Mouse (Mus musculus) B cell, adult 2 months (primary cell): Measurements from ENCODE around the gene Camk2d.

ENCODE experiments used
- DNase-seq, 2 experiments: peaks; one replicate each; pipeline ENCODE4 v3.0.0; 2022

The Camk2d gene

DNA sequence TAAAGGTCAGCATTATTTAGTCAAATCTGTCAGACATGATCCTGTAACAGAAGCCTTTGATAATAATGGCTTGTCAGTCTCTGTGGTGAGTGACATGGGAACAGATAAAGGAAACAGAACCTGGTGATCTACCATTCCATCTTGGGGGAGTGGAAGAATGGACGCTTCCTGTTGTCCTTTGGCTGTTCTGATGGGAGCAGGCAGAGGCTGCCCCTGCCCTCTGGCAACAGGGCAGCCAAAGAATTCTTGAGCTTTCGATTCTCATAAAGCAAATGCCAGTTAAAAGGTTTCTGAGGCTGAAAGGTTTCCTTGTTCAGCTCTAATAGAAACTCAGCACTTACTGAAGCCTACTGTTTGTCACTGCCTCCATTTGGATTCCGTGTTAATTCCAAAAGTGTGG lies 60.1 kb downstream of the Camk2d start:
- DNase-seq = no peak

DNA sequence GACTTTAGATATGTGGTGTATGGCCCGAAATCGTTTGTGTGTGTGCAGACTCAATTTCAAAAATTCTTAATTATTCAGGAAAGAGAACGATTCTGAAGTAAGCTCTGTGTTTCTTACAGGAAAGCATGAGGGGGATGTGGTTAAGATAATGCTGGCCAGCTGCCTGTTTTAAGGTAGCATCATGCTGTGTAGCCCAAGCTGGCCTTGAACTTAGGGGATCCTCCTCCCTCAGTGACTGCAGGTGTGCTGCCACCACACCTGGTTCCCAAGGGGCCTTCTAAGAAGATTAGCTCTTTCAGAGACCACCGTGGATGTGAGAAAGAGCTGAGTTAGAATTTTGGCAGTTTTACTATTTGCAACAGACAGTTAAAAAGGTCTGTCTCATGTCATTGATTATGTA lies 61.8 kb downstream of the Camk2d start:
- peak in 1 of 2 experiments; percentile 11 for DNase-seq

DNA sequence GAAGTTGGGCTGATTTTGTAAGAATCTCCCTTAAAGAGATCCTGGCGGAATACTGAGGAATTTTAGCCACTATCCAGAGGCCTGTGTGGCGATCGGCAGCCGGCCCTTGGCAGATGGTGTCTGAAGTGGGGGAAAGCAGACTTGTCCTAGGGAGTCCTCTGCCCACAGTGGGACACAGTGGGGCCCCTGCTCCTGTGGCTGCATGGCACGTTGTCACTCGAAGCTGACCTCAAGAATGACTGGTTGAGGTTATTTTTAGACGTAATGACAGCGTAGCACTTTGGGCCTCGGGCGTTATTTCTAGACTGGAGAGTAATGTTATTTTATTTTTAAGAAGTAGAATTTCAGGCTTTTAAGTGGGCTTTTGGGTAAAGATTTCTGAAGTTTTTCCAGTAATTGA lies 62.7 kb downstream of the Camk2d start:
- no peak for DNase-seq

DNA sequence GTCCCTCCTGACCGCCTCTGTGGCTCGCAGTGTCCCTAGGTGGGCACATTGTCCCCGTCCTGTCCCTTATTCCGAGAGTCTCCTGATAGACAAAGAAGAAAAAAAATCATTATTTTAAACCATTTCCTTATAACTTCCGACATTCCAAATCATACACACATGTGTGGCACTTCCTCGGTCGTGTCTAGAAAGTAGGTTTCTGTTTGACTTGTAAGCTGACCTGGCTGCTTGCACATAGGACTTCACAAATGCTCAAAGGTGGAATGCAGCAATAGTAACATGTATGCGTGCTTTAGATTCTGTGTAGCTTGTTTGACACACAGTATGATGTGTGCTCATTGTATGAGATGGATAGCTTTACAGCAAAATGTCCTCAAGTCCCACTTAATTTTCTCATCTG lies 63.1 kb downstream of the Camk2d start:
- DNase-seq = no peak

DNA sequence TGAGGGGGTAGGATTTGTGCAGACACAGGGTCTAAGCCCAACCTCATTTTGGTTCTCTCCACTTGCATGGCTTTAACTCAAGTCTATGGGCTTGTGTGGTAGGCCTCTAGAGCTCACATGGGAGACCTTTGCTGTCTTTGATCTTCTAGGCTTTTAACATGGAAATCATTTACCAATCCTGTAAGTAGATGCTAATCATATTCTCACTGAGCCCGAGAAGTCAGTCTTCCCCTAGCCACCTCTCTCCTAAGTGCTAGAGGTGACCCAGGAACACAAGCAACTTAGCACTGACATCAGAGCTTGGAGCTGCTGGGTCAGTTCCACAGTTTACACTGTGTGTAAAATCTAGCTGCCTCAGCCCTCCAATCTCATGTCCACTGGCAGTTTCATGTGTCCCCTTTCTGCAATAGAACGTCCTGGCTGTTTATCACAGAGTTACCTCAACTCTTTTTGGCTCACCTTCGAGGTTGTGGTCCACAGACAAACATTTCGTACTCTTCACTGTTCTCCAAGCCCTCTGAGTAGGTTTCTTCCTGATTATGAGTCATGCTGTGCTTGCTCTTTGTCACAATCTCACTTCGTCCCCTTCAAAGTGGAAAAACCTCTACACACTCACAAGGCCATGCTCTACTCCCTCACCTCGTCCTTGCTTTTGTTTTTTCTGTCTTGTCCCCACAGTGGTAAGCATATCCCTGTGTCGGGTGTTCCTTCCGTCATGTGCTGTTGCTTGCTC lies 63.9 kb downstream of the Camk2d start:
- DNase-seq = no peak

DNA sequence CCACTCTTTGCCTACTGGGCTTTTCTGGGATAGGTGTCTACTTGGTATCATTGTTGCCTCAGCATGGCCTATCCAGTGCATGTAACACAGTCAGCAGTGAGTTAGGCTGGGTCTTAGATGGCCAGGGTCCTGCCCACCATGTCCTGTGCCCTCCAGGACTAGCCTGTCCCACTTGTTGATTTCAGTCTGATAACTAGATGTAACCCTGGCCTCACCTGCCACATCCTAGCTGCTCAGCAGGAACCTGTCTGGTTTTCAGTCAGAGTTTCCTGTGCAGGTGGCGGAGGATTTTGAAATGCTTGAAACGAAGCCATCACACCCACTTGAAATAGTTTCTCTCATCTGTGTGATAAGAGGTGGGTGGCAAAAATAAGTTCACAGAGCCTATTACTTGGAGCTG lies 64.5 kb downstream of the Camk2d start:
- DNase-seq = peak; percentile 18 to 19

DNA sequence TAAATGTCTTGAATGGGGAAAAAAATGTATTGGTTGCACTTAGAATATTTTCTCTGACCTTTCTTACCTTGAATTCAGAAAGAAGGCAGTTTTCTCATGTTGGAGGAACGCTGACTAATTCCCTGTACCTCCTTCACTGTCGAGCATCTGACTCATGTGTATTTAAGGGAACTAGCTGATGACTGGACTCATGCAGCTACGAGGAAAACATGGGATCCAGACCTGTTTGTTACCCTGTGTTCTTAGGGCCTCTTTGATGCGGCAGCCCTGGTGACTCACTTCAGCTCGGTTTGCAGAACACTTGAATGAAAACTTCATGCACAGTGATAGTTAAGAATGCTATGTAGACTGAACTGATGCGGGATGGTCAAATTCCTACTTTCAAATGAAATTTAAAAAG lies 64.9 kb downstream of the Camk2d start:
- DNase-seq = no peak

DNA sequence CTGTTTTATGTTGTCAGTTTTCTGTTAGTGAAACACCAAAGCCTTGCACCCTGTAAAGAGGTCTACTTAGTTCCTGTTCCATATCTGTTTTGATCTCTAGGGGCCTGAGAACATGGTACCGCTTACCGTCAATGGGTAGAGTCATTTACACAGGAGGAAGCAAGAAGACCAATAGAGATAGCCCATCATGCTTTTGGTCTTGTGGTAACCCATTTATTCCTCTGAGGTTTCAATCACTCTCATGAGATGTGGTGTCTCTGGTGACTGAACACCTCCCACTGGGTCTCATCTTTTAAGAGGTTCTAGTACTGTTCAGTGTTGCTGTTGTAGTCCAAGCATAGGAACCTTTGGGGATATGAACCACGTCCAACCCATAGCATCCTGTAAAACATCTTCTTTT lies 65.8 kb downstream of the Camk2d start:
- peak; percentile 37 to 51 for DNase-seq

DNA sequence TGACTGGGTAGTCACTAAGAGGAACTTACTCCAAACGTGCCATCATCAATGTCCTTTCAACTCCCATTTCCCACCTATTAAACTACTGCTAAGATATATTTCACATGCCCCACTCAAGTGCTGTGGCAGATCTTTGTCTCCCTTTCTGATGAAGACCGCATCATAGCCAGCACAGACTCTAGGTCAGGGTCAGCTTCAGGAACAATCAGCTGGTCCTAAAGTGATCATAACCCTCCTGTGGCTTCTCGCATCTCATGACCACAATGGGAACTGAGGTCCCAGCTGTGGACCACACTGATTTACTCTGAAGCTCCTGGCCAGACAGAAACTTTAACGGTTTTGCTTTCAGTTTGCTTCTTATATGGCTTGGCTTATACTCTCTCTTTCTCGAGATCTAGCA lies 67.3 kb downstream of the Camk2d start:
- DNase-seq = no peak

DNA sequence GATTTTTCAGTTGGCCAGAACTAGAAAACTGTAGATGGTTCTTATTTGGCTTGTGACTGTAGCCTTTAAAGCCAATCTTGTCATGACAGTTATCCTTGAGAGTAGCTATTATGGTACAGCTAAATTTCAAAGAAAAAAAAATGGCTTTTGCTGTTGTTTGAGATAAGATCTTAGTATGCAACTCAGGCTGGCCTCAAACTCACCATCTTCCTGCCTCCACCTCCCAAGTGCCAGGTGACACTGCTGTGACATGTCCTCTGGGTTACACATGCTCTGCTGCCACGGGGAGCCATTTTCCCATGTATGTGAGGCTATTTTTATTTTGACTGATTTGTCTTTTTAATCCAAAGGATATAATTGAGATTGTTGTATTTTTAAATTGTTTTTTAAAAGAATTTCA lies 69.8 kb downstream of the Camk2d start:
- DNase-seq = no peak

DNA sequence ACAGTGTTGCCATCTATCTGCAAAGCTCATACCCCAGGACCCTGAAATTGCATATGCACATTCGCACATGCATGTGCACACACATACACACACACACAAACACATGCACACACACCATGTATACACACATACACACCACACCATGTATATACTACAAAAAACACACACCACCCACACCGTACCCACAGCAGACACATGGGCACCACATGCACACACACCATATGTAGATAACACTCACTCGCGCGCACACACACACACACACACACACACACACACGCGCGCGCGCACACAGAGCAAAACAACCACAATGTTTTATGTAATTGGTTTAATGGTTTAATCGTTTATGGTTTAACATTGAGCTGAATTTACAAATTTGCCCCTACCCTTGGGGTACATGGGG lies 70.9 kb downstream of the Camk2d start:
- DNase-seq = no peak

DNA sequence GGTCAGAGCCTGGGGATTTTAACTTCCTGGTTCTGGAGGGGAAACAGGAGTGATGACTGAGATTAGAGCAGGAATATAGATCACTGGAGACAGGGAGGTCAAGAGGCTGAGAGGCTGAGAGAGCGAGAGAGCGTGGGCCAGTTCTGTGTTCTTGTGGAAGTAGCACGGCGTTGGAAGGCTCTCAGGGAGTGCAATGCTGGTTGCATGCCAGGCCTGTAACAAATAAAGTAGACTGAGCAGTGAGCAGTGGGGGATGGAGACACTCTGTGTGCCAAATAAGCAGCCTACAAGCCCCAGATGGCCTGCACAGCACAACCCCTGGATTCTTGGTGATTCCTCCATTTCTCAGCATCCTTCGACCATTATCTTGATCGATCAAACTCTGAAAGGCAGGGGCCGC lies 71.3 kb downstream of the Camk2d start:
- DNase-seq = no peak

DNA sequence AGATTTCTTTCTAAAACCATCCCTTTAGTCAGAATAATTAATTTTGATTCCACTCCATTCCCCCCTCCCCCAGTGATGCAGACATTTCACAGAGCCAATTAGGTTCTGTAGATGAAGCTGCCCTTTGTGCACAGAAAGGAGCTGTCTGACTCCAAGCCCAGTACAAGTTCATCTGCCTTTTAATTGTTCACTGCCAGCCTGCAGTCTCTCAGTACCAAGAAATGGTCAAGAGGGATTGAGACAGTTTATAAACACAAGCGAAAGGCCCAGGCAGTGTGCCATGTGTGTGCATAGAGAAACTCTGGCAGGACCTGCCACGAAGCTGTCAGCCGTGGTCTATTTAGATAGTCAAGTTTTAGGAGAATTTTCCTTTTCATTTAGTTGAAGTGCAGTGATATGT lies 72.0 kb downstream of the Camk2d start:
- DNase-seq = no peak

DNA sequence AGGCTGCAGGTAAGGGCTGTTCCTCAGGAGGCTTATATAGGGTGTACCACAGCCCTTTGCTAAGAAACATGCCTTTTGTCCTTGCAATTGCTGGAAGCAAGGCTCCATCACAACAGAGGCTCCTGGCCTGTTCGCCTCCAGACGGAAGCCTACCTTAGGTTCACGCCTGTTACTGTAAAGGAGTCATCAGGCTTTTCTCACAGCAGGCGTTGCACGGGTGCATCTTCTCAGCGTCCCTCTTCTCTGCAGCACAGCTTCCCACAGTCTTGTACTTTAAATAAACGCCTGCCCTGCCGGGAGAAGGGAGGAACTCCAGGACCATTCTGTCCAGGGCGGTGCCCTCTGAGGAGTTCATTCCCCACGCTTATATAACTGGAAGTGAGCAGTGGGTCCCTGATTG lies 72.6 kb downstream of the Camk2d start:
- DNase-seq = no peak

DNA sequence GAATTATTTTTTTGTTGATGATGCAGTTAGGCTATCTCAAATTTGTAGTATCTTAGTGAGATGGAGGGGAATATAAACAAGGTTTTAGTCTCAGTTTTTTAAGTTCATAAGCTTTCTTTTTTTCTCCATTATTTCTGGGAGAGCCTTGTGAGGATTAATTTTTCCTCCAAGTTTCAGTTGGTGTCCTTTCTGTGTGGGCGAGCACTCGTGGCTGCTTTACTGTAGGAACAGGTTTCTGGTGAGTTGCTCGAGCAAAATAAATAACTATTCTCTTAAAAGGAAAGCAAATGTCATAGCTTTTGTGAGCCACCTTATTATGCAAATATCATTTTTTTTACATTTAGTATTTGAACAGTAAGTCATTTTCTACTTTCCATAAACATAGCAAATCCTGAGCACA lies 74.3 kb downstream of the Camk2d start:
- no peak for DNase-seq

DNA sequence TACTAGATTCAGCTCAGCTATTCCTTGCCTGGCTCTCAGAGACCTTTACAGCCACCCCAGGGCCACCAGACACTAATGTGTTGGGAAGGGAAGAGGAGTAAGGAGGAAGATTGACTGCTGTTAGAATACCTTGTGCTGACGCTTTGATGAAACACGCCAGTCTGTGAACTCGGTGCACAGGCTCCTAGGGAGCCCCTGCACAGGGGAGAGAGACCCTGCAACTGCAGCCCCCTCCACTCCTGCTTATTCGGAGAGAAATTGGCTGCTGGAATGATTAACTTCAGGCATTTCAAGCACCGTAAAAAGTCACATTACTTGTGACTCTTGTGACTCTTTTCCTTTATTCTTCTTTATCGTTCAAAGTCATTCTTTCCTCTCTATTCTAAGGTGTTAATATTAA lies 75.2 kb downstream of the Camk2d start:
- no peak for DNase-seq

DNA sequence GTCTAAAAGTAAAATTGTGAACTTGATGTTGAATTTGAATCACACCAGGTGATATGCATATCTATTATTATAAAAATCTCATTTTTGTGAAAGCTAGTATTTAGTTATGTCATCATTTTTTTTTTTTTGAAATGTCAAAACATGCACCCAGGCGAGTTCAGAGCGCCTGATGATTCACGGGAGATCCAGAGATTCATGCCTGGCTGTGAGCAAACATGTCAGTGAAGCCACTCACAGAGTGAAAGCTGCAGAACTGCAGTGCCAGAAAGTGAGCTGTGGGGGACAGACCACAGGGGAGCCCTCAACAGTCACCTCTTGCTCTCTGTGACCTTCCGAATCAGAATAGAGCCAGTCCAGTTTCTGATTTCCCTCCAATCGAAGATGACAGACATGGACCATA lies 84.9 kb downstream of the Camk2d start:
- no peak for DNase-seq

DNA sequence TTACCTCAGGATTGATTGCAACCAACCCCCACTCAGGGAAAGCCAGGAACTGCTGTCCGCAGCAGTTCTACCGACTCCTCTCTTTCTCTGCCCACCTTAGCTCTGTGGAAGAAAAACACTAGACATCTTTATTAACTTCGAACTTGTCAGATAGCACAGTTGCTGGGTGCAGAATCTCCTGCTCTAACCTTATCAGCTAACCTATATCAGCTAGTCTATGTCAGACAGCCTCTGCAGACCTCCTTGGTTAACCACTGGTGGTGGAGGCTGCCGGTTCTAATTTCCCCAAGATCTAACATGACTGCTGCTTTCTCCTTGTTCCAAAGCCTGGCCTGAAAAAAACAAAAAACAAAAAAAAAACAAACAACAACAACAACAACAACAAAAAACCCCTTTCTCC lies 85.9 kb downstream of the Camk2d start:
- DNase-seq = no peak

DNA sequence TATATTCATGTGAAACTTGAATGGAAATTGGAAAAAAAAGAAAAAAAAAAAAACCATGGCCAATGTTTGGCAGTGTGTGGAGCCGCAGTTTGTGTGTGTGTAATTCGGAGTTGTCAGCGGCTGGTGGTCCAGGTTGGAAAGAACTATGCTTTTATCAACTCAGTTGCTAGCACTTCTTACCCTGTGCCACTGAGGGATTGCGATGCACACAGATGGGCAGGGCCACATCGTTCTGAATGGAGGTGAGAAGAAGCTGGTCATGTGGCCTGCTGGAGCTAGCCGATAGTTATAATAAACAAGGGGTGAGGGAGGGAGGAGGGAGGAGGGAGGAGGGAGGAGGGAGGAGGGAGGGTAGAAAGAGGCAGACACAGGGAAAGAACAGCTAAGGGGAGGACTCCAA lies 89.3 kb downstream of the Camk2d start:
- DNase-seq = no peak

DNA sequence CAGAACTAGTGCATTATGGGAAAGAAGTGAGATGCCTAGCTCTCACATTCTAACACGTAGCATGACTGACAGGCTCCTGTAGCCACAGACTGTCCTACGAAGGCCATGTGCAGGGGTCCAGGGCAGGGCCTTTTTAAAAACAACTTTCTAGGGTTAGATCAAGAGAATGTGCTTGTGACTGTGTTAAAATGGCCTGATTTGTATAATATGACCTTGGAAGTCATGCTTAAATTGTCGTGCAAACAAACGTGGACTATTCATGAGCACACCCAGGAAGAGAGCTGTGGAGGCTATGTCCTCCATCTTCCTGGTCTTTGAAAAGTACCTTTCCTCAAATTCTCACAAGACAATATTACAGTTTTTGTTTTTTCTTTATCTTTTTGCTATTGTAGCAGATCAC lies 91.0 kb downstream of the Camk2d start:
- DNase-seq = no peak

DNA sequence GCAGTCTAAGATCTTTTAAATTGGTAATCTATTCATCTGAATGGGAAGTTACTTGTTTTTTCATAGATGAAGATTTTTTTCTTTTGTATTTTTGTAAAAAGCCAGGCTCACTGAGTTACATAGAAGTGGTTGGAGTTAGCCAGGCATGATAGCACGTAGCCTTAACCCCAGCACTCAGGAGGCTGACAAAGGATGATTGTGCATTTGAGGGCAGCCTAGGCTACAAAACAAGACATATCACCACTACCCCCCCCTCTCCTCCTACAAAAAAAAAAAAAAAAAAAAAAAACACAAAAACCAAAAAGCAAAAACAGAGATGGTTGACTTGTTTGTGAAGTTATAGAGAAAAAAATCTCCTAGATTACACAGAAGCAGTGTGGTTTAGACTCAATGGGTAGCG lies 92.4 kb downstream of the Camk2d start:
- no peak for DNase-seq

DNA sequence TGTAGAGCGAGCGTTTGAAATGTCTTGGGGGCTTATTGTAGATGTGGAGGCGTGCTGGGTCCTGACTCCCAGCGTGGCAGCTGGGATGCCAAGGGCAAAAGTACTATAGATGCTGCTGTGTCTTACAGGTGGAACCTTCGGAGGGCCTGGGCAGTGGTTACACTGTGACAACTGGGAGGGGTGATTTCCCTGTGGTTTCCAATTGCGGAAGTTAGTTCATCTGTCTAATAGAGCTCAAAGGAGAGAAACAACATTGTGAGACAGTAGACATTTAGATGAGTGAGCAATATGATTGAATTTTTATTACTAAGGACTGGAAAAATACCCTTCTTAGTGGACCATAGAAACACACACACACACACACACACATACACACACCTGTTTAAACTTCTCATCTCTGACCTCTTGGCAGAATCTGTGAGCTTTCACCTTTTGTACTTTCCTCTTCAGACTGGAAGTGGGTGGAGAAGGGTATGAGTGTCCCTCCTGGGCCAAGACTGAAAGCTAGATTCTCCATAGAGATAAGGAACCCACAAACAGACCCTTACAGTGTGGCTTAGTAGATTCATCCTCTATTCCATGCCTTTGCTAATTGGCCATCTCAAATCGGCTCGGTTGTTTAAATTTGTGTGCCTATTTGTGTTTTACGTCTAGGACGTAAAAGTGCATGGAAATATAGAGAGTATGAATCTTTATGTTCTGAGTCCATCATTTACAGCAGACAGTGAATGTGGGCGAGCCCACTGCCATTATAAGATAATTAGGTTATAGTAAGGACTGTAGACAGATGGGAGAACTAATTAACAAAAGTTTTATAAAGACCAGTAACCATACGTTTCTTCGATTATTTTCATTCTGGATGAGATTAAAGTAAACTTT lies 94.8 kb downstream of the Camk2d start:
- peak; percentile 61 to 71 for DNase-seq

DNA sequence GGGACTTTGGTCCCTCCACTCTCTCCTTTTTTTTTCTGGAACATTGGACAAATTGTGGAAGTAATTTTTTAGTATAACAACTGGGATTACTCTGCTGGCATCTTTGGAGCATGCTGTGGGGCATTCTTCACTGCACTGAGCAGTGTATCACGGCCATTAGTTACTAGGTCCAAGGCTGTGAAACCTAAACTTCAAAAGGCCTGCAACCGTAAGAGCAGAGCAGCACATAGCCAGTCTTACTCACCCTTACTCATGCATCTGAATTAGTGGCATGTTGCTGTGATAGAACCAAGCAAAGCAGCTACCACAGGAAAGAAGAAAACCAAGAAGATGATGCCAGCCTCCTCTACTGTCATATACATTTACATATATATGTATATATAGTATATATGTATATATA lies 95.5 kb downstream of the Camk2d start:
- no peak for DNase-seq

DNA sequence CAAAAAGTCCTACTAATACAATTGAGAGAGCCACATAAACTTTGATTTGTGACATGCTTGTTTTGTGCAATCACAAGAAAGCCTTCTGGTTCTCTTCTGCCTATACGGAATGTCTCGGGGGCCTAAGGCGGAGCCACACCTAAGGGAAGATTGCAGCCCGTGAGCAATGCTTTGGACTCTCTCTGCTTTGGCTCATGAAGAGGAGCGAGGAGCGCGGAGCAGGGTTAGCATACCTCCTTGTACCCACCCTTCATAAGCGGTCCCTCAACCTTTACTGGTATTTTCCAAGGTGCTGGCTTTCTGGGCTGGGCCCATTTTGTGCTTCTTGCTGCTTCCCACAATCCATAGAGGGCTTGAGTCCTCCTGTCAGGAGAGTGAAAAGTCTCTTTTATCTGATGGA lies 96.7 kb downstream of the Camk2d start:
- DNase-seq = no peak

DNA sequence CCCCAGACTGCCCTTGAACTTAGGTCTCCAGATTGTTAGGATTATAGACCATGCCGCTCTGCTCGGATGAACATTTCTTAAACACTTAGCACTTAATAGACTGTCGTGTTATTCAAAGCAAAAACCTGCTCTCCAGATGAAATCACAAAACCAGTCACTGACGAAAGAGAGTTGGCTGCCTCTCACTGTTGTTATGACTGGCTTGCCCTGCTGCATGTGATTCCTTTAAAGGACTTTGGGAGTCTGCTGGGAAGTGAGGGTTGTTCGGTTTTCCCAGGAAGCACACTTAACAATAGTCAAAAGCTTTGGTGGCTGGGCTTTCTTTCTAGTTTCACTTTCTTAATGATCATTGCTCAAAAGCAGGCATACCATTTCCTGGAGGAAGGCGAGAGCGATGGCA lies 97.2 kb downstream of the Camk2d start:
- peak; percentile 15 to 20 for DNase-seq
